Mouse (Mus musculus): ENCODE measurements around the gene Dpp6.

DNA sequence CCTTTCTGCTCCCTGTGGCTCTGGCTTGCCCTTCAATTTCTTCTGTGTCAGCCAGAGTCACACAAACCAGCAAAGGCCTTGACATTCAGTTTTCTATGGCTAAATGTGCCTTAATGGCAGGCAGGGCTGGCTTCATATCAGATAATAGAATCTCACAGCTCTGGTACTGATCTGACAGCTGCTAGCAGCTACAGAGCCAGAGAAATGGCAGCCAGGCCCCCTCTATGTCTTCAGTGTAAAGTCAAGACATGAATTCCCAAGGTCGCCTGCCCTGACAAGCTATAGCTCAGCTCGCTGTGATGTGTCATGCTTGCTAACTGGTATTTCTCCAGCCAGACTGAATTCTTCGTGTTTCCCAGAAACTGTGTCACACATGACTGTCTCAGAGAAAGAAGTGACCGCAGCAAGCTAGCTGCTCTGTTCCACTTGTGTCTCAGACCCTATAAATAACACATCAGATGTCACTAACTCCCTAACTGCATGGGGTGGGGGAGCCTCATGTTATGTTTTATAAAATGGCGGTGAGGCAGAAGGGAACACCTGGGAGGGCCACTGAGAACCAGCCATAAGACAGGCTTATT is 915.4 kb downstream of the Dpp6 start:
- no peak for TF ChIP-seq CTCF (IDR thresholded peaks at IDR 0.05 in 2 of 3, conservative IDR thresholded peaks at IDR 0.05 in 1 of 3; ENCODE audit: control insufficient read depth in 1 of 3, insufficient read depth in 1 of 3, low read depth in 2 of 3, low read length in 3 of 3, poor library complexity in 1 of 3, severe bottlenecking in 1 of 3)
- no peak for TF ChIP-seq EP300 (IDR thresholded peaks at IDR 0.05; ENCODE audit: low read depth in 1 of 2, low read length in 2 of 2)
- TF ChIP-seq TBP (IDR thresholded peaks at IDR 0.05; ENCODE audit: low read depth, low read length), result no peak
- TF ChIP-seq POLR2AphosphoS2 (IDR thresholded peaks at IDR 0.05; ENCODE audit: low read length), result no peak
- TF ChIP-seq ZKSCAN1 (IDR thresholded peaks at IDR 0.05; ENCODE audit: low read depth, low read length), result no peak
- no peak for TF ChIP-seq MAX (IDR thresholded peaks at IDR 0.05; ENCODE audit: low read length)

Data from MEL (cell line).